Mouse (Mus musculus) embryonic facial prominence, embryonic 13.5 days (tissue): ENCODE measurements around the gene Akap17b. TPM values are rescaled to one million over a fixed set of nuclear protein-coding genes. Genes with fewer than 3 reads are reported as not detected.
A peak's percentile ranks its signal among the peaks of the same experiment; 100 is the strongest.
"Not testable (repeated sequence)": the region's sequence is repeated elsewhere in the genome, so short reads cannot be mapped to it uniquely, and the experiment has no call there.

Experiments
- ATAC-seq: fragments of 200-750 bp; cut with Nextera tagmentation; 2 replicates; pipeline ENCODE4 v1.8.0; 2017; ENCODE audit warnings: low read depth; ENCODE audit not compliant: insufficient number of reproducible peaks, insufficient read depth, low FRiP score, low TSS enrichment
- H3K27ac ChIP-seq: fragments of 300-500 bp; sonication (generic); 2 replicates; pipeline ENCODE4 v1.5.1; 2015; ENCODE audit warnings: moderate library complexity, mild to moderate bottlenecking, inconsistent platforms
- H3K27me3 ChIP-seq: fragments of 300-500 bp; sonication (generic); 2 replicates; pipeline ENCODE4 v1.6.1; 2015; ENCODE audit warnings: mild to moderate bottlenecking, inconsistent platforms
- H3K36me3 ChIP-seq: fragments of 300-500 bp; sonication (generic); 2 replicates; pipeline ENCODE4 v1.6.1; 2015; ENCODE audit warnings: mild to moderate bottlenecking, inconsistent platforms
- H3K4me1 ChIP-seq: fragments of 300-500 bp; sonication (generic); 2 replicates; pipeline ENCODE4 v1.6.1; 2015; ENCODE audit warnings: inconsistent platforms
- H3K4me2 ChIP-seq: fragments of 300-500 bp; sonication (generic); 2 replicates; pipeline ENCODE4 v1.6.1; 2015; ENCODE audit warnings: moderate library complexity, mild to moderate bottlenecking, inconsistent platforms
- H3K4me3 ChIP-seq: fragments of 300-500 bp; sonication (generic); 2 replicates; pipeline ENCODE4 v1.5.1; 2015; ENCODE audit warnings: mild to moderate bottlenecking, inconsistent platforms
- H3K9ac ChIP-seq: fragments of 300-500 bp; sonication (generic); 2 replicates; pipeline ENCODE4 v1.6.1; 2015; ENCODE audit warnings: mild to moderate bottlenecking, inconsistent platforms
- H3K9me3 ChIP-seq: fragments of 300-500 bp; sonication (generic); 2 replicates; pipeline ENCODE4 v1.6.1; 2016; ENCODE audit warnings: inconsistent platforms
- WGBS: fragments of 180-500 bp; shearing (Covaris S2); methylation state at CpG from one replicate; pipeline ENCODE4 v1.1.7; 2015; ENCODE audit warnings: mixed read lengths; 5-methylcytosine and 5-hydroxymethylcytosine counted together
- polyA plus RNA-seq: library from polyadenylated mRNA; unstranded; fragments of >200 nt; fragmentation: Nextera tagmentation; extraction: Ambion mirVana; gene quantifications from 2 replicates; pipeline ENCODE4 v1.2.1, GENCODE M21; 2015

The Akap17b gene
- polyA plus RNA-seq, 1 experiment from 2014 or later: 2.9 TPM

DNA sequence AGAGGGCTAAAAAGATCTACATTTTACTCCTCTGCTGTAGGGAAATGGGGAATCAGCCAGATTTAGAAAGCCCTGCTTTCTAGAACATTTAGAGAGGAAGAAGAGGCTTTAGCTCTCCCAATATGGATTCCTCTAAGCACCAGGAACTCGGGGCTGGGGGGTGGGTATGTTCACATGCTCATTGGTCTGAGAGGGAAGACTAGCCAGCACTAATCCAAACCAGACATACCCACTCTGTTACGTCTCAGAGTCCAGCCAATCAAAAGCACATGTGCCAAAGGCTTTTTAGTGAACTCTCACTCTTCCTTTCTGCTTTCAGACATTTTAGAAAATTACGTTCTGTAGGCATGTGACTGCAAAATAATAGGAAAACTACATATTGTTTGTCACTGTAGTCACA, 45.5 kb downstream of the Akap17b start:
- Histone ChIP-seq H3K27me3 (no peaks in the 10 kb centered on the region), H3K9me3 (no peaks in the 10 kb centered on the region), H3K4me3 (peak overlapping the region; percentile 65), H3K4me1 (peaks cover 10% of the 10 kb centered on the region), H3K27ac (peak overlapping the region; percentile 88), H3K9ac (peak overlapping the region; percentile 83), H3K36me3 (no peaks in the 10 kb centered on the region; the same call in 1 of the 2 replicates), H3K4me2 (peak overlapping the region; percentile 58)
- 24% methylated on average over 3 of the region's 3 CpGs for WGBS
- ATAC-seq: no peak

DNA sequence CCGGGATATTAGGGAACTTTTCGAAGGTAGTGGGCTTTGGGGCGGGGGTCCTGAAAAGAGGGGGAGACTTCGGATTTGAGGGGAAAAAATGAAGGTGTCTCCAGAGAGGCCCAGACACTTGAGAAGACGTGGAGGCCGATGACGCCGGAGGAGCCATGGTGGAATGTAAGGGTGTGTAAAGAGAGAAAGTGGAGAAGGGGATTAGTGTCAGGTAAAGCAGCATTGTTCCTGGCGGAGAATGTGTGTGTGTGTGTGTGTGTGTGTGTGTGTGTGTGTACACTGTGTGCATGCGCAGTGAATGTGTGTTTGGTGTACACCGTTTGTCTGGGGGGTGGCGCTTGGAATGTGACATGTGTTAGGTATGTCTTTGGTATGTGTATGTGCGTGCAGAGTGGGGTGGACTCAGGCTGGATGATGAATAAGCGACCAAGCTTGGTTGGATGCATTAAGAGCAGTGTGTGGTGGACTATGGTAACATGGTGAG, 46.3 kb downstream of the Akap17b start:
- no peaks in the 10 kb centered on the region for H3K27me3 ChIP-seq
- WGBS: 33% methylated on average over 14 of the region's 14 CpGs
- H3K9ac ChIP-seq: peak overlapping the region; percentile 83
- H3K4me1 ChIP-seq: peaks cover 10% of the 10 kb centered on the region
- peak overlapping the region; percentile 58 for H3K4me2 ChIP-seq
- peak overlapping the region; percentile 88 for H3K27ac ChIP-seq
- H3K9me3 ChIP-seq: no peaks in the 10 kb centered on the region
- no peaks in the 10 kb centered on the region; the same call in 1 of the 2 replicates for H3K36me3 ChIP-seq
- peak; percentile 48; the same call in 1 of the 2 replicates for ATAC-seq
- H3K4me3 ChIP-seq: peak overlapping the region; percentile 65

DNA sequence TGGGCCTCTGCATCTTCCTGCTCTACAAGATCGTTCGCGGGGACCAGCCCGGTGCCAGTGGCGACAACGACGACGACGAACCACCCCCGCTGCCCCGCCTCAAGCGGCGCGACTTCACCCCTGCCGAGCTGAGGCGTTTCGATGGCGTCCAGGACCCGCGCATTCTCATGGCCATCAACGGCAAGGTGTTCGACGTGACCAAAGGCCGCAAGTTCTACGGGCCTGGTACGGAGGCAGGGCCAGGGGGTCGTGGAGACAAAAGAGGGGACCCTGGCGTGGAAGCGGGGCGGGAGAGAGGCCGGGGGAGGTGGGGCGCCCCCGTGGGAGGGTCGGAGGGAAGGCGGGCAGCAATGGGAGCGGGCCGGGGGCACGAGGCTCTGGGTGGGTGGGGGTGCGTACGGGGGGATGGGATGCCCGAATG, 46.8 kb downstream of the Akap17b start:
- H3K9me3 ChIP-seq: no peaks in the 10 kb centered on the region
- peaks cover 10% of the 10 kb centered on the region for H3K4me1 ChIP-seq
- peak overlapping the region; percentile 88 for H3K27ac ChIP-seq
- WGBS: 22% methylated on average over 41 of the region's 41 CpGs
- H3K4me2 ChIP-seq: peak overlapping the region; percentile 58
- no peaks in the 10 kb centered on the region for H3K36me3 ChIP-seq
- peak overlapping the region; percentile 83 for H3K9ac ChIP-seq
- peak overlapping the region; percentile 65 for H3K4me3 ChIP-seq
- no peaks in the 10 kb centered on the region for H3K27me3 ChIP-seq
- peak; percentile 53 for ATAC-seq

DNA sequence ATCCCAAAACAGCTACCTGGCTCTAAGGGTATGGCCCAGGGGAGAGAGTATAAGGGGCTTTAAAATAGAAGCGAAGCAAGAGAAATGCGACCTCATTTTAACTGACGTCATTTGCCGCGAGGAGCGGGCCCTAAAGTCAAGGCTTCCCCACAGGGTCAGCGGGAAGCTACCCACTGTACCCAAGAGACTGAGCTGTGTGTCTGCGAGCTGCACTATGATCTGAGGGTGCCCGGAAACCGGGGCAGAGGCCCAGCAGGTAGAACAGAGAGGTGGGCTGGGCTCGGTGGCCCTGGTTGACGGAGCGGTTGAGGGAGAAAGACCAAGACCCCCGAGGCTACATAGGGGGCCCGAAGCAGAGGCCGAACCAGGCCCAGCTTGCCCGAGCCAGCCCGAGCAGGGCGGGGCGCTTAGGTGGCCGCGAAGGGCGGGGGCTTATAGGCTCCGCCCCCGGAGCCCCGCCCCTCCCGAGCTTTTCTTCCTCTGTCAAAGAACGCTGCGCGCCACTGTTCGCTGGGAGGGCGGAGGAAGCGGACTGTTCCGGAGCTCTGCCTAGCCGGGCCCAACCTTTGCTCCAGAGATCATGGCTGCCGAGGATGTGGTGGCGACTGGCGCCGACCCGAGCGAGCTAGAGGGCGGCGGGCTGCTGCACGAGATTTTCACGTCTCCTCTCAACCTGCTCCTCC, 47.3 kb downstream of the Akap17b start, which contains the start of gene Pgrmc1:
TSS of gene Pgrmc1 (plus strand) at position 500 of the 683 bp plus-strand sequence.
- 24% methylated on average over 40 of the region's 45 CpGs for WGBS

DNA sequence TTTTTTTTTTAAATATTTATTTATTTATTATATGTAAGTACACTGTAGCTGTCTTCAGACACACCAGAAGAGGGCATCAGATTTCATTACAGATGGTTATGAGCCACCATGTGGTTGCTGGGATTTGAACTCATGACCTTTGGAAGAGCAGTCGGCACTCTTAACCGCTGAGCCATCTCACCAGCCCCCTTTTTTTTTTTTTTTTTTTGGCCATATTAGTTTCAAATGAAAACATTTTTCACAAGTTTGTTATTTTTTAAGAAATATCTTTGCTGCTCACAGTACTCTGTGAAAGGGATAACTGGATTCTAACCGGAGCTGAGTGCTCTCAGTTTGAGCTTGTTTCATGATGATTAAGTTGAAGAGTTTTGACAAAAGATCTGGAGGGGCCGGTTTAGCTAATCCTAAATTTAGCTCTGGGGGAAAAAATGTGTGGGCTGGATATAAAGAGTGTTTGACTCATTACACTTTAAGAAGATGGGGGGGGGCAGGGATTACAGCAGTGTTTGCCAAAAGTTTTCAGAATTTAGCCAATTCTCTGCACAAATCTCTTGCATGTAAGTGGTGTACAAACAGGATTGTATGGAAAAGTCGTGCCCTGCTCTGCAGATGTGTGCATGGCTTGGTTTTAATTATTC, 48.6 kb downstream of the Akap17b start:
- 44% methylated on average over 4 of the region's 5 CpGs for WGBS

More for the DNA sequence above, 47.3 kb downstream of the Akap17b start, which contains the start of gene Pgrmc1:
- Histone ChIP-seq H3K27ac (peak within 1 kb of the TSS; percentile 88), H3K27me3 (no peaks in the 10 kb centered on the region), H3K36me3 (no peaks in the 10 kb centered on the region), H3K9me3 (no peaks in the 10 kb centered on the region), H3K9ac (peak within 1 kb of the TSS; percentile 83), H3K4me2 (peak within 1 kb of the TSS; percentile 58), H3K4me3 (peak within 1 kb of the TSS; percentile 65), H3K4me1 (peaks cover 10% of the 10 kb centered on the region)
- peak; percentile 83 for ATAC-seq

DNA sequence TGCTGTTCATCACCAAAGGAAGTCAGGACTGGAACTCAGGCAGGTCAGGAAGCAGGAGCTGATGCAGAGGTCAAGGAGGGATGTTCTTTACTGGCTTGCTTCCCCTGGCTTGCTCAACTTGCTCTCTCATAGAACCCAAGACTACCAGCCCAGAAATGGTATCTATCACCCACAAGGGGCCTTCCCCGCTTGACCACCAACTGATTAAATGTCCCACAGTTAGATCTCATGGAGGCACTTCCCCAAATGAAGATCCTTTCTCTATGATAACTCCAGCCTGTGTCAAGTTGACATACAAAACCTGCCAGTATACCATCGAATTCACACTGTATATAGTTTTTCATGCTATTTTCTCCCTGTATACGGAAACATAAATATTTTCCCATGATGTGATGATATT, 49.9 kb downstream of the Akap17b start:
- 81% methylated on average over 3 of the region's 3 CpGs for WGBS
- no peak for ATAC-seq
- H3K4me1 ChIP-seq: peaks cover 3% of the 10 kb centered on the region

More for the DNA sequence above, 48.6 kb downstream of the Akap17b start:
- not testable (repeated sequence) for H3K36me3 ChIP-seq, H3K27me3 ChIP-seq, H3K27ac ChIP-seq, H3K9ac ChIP-seq, H3K4me3 ChIP-seq, H3K9me3 ChIP-seq, H3K4me2 ChIP-seq, ATAC-seq, H3K4me1 ChIP-seq

DNA sequence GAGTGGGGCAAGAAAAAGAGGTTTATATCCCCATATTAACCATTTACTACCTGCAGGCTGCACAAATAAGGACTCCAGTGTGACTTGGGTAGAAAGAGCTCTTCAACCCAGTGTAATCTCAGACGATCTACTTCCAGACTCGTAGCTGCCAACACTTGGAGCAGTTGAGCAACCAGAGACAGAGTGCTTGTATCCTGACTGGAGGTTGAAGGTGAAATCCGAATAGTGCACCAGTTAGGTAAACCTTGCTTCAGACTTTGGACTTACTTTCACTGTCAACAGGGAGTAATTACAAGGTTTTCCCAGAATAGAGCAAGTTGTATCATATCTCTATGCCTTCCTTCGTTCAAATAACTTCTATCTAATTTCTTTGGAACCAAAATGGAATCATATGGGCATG, 53.7 kb downstream of the Akap17b start:
- H3K4me1 ChIP-seq: peaks cover 4% of the 10 kb centered on the region; the same call in 1 of the 2 replicates
- WGBS: 75% methylated on average over 4 of the region's 4 CpGs
- H3K9me3 ChIP-seq: no peaks in the 10 kb centered on the region
- no peak overlapping the region for H3K27ac ChIP-seq
- H3K27me3 ChIP-seq: no peaks in the 10 kb centered on the region
- H3K36me3 ChIP-seq: no peaks in the 10 kb centered on the region
- no peak overlapping the region for H3K4me3 ChIP-seq
- H3K9ac ChIP-seq: no peak overlapping the region
- H3K4me2 ChIP-seq: no peak overlapping the region
- no peak for ATAC-seq

More for the DNA sequence above, 49.9 kb downstream of the Akap17b start:
- no peaks in the 10 kb centered on the region for H3K27me3 ChIP-seq
- no peaks in the 10 kb centered on the region for H3K36me3 ChIP-seq
- no peaks in the 10 kb centered on the region for H3K9me3 ChIP-seq
- no peak overlapping the region for H3K27ac ChIP-seq
- H3K9ac ChIP-seq: no peak overlapping the region
- H3K4me3 ChIP-seq: no peak overlapping the region
- no peak overlapping the region for H3K4me2 ChIP-seq

DNA sequence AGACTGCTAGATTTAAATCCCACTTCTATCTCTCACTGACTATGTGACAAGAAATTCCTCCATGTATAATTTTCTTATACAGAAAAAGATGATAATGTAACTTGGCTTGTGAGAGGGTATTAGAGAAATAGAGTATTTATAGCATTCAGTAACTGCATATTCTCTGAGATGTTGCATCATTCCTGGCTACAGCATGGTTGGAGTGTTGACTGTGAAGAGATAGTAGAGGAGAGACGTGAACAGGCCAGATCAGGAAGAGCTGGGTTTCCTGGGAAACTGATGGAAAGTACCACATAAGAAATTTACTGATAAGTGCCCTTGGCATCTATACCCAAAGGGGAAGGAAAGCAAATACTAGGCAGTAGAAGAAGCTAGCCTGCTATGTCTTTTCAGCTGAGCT, 54.1 kb downstream of the Akap17b start:
- Histone ChIP-seq H3K9ac (no peak overlapping the region), H3K27me3 (no peaks in the 10 kb centered on the region), H3K9me3 (no peaks in the 10 kb centered on the region), H3K4me2 (no peak overlapping the region), H3K4me1 (peaks cover 4% of the 10 kb centered on the region; the same call in 1 of the 2 replicates), H3K36me3 (no peaks in the 10 kb centered on the region), H3K4me3 (no peak overlapping the region), H3K27ac (no peak overlapping the region)
- ATAC-seq: no peak
- WGBS: 68% methylated on average over 1 of the region's 1 CpGs

DNA sequence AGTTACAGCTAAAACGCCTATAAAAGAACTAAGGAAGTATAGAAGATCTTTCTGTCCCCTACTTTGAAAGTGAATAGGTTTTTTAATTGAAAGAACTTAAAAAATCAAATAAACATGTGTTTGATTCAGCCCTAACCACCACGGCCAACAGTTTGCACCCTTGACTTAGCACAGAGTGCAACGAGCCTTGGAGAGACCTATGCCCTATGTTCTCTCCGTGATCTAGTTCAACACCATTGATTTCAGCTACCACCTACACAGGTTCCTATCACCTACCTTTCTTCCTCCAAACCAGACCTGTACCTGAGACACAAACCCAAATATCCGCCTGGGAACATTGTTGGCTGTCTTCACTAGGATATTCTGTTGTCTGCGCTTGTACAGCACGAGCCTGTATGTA, 54.9 kb downstream of the Akap17b start:
- Histone ChIP-seq H3K9ac (no peak overlapping the region), H3K36me3 (no peaks in the 10 kb centered on the region), H3K9me3 (no peaks in the 10 kb centered on the region), H3K4me1 (peaks cover 4% of the 10 kb centered on the region; the same call in 1 of the 2 replicates), H3K4me2 (no peak overlapping the region), H3K4me3 (no peak overlapping the region), H3K27ac (no peak overlapping the region), H3K27me3 (no peaks in the 10 kb centered on the region)
- 83% methylated on average over 7 of the region's 7 CpGs for WGBS
- no peak for ATAC-seq

DNA sequence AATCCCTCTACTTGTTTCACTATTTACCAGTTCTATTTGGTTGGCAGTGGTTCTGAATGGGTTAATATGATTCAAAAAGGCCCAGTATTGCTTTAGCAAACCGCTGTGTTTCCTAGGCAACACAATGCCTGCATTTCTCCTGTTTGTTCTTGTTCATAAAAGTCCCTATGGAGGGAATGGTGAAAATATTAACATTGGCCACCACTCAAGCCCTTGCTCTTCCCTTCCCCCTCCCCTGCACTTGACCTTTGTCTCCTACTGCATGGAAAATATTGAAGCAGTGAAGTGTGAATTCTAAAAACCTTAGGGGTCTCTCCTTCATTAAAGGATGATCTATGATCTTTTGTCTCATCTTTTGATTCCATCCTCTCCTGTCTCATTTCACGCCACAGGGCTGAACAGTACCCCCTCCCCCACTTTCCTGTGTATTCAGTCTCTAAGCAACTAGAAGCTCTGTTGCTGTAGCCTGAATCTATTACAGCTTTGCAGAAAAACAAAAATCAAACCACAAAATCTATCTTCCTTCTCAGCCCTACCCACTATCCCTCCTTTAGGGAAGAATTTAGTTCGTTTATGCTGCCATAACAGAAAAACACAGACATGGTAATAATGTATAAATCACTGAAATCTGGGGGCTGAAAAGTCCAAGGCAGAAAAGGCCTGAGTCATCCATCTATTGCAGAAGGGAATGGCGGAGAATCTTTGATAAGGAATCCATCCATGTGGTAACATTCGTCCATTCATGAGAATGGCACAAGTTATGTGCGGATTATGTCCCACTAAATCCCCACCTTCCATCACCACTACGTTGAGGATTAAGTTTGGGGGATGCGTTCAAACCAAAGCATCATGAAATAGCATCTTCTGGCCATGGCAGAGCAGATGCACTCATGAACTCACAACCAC, 57.6 kb downstream of the Akap17b start:
- 61% methylated on average over 8 of the region's 8 CpGs for WGBS
- no peak for ATAC-seq

More for the DNA sequence above, 57.6 kb downstream of the Akap17b start:
- Histone ChIP-seq H3K4me3 (no peak overlapping the region), H3K27ac (no peak overlapping the region), H3K9ac (no peak overlapping the region), H3K9me3 (no peaks in the 10 kb centered on the region), H3K4me2 (no peak overlapping the region), H3K36me3 (no peaks in the 10 kb centered on the region), H3K27me3 (no peaks in the 10 kb centered on the region), H3K4me1 (peaks cover 4% of the 10 kb centered on the region; the same call in 1 of the 2 replicates)
